Mouse (Mus musculus): ENCODE results near the gene Cog5. TPM values are rescaled to one million over a fixed set of nuclear protein-coding genes. Genes with fewer than 3 reads are reported as not detected.

Cog5 gene
- polyA plus RNA-seq, 1 experiment from 2014 or later, result 27.3 TPM

DNA sequence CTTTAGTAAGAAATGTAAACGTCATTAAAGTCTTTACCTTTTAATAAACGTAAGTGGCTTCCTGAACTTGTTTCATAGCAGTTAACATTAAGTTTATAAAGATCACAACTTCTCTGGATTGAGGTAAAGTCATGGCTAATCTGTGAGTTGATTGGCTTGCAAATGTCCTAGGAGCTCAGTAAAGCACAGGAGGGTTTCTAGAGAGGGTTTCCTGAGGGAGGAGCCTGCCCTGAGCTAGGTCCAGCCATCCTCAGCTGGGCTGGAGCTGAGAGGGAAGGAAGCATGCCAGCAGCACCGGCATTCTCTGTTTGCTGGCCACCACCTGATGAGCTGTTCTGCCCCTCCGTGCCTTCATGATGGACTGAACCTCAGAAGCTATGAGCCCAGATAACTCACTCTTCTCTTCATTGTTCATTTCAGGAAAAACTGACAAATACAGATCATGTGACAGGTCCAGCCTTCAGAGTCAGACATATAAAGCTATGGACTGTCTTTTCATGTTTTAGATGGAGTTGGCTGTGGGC lies 245.8 kb downstream of the Cog5 start:
- WGBS, result 78% methylated on average over 4 of the region's 4 CpGs
- no peak overlapping the region for H3K4me3 ChIP-seq (ENCODE audit: low read depth, low read length)
- H3K27me3 ChIP-seq (ENCODE audit: control insufficient read depth, insufficient read depth, low read depth, low read length), result no peaks in the 10 kb centered on the region
- no peaks in the 10 kb centered on the region for H3K9me3 ChIP-seq (replicated peaks; ENCODE audit: control insufficient read depth, low read length, poor library complexity, severe bottlenecking)
- no peak overlapping the region for H3K9ac ChIP-seq (ENCODE audit: low read depth, low read length)
- peaks cover 30% of the 10 kb centered on the region for H3K4me1 ChIP-seq (ENCODE audit: control insufficient read depth, insufficient read depth, low read length)
- no peaks in the 10 kb centered on the region for H3K36me3 ChIP-seq (ENCODE audit: control insufficient read depth, insufficient read depth, low read length)
- H3K27ac ChIP-seq (ENCODE audit: low read length), result no peak overlapping the region
- H3K4me2 ChIP-seq (ENCODE audit: low read length), result no peak overlapping the region
- ATAC-seq, result no peak

DNA sequence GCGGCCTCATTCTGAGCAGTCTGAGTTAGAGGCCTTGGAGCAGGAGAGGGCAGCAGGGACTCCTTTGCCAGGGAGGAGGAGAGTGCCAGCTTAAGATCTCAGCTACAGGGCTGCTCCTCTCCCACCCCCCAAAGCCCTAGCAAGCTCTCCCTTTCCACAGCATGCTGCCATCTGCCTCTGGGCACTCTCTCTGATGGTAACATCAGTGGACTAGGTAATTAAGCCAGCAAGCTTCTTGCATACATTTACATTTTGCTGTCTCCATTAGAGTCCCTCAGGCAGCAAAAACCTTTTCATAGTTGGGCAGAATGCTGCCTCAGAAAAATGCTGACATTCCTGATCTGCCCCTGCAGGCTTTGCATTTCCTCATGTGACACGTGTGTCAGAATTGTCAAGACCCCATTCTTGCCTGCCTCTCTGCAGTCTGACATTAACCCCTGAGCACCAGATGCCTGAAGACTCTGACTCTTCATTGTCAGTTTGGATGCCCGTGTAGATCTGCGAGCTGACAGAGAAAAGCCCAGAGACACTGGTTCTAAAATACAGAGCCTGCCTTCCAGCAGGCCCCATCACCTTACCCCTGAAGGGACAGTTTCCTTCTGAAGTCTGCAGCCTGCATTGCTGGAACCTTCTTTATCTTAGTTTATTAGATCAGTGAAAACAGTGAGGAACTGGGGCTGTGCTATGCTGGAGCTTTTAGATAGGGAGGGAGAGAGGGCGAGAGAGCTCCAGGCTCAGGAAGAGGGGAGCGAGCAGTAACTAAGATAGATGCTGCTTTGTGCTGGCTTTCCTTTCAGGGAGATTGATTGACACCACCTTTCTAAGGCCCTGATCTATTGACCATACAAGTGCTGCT lies 251.3 kb downstream of the Cog5 start:
- ATAC-seq, result peak; percentile 97
- Histone ChIP-seq H3K27ac (ENCODE audit: low read length) (peak overlapping the region; percentile 76), H3K4me2 (ENCODE audit: low read length) (peak overlapping the region; percentile 12; the same call in 1 of the 2 replicates), H3K36me3 (ENCODE audit: control insufficient read depth, insufficient read depth, low read length) (no peaks in the 10 kb centered on the region), H3K27me3 (ENCODE audit: control insufficient read depth, insufficient read depth, low read depth, low read length) (no peaks in the 10 kb centered on the region), H3K4me3 (ENCODE audit: low read depth, low read length) (no peak overlapping the region), H3K4me1 (ENCODE audit: control insufficient read depth, insufficient read depth, low read length) (peaks cover 21% of the 10 kb centered on the region), H3K9ac (ENCODE audit: low read depth, low read length) (peak overlapping the region; percentile 30; the same call in 1 of the 2 replicates), H3K9me3 (replicated peaks; ENCODE audit: control insufficient read depth, low read length, poor library complexity, severe bottlenecking) (no peaks in the 10 kb centered on the region)
- 18% methylated on average over 6 of the region's 6 CpGs for WGBS

- H3K9me3 ChIP-seq (replicated peaks; ENCODE audit: control insufficient read depth, low read length, poor library complexity, severe bottlenecking), result no peaks in the 10 kb centered on the region
- H3K27me3 ChIP-seq (ENCODE audit: control insufficient read depth, insufficient read depth, low read depth, low read length), result no peaks in the 10 kb centered on the region
- peaks cover 21% of the 10 kb centered on the region for H3K4me1 ChIP-seq (ENCODE audit: control insufficient read depth, insufficient read depth, low read length)
- H3K4me3 ChIP-seq (ENCODE audit: low read depth, low read length), result no peak overlapping the region
- H3K9ac ChIP-seq (ENCODE audit: low read depth, low read length), result no peak overlapping the region
- no peak overlapping the region for H3K4me2 ChIP-seq (ENCODE audit: low read length)
- H3K27ac ChIP-seq (ENCODE audit: low read length), result no peak overlapping the region
- 92% methylated on average over 2 of the region's 2 CpGs for WGBS
- ATAC-seq, result no peak
- H3K36me3 ChIP-seq (ENCODE audit: control insufficient read depth, insufficient read depth, low read length), result no peaks in the 10 kb centered on the region
These were observed 252.8 kb downstream of the Cog5 start for GRCm38 (mm10) chr12:31907436-31907835.

GRCm38 (mm10) chr12:31912966-31913551 lies 258.4 kb downstream of the Cog5 start:
- no peaks in the 10 kb centered on the region for H3K27me3 ChIP-seq (ENCODE audit: control insufficient read depth, insufficient read depth, low read depth, low read length)
- no peak overlapping the region for H3K9ac ChIP-seq (ENCODE audit: low read depth, low read length)
- no peak overlapping the region for H3K4me2 ChIP-seq (ENCODE audit: low read length)
- no peaks in the 10 kb centered on the region for H3K9me3 ChIP-seq (replicated peaks; ENCODE audit: control insufficient read depth, low read length, poor library complexity, severe bottlenecking)
- 90% methylated on average over 6 of the region's 6 CpGs for WGBS
- H3K27ac ChIP-seq (ENCODE audit: low read length), result no peak overlapping the region
- H3K36me3 ChIP-seq (ENCODE audit: control insufficient read depth, insufficient read depth, low read length), result no peaks in the 10 kb centered on the region
- H3K4me1 ChIP-seq (ENCODE audit: control insufficient read depth, insufficient read depth, low read length), result no peaks in the 10 kb centered on the region
- no peak overlapping the region for H3K4me3 ChIP-seq (ENCODE audit: low read depth, low read length)
- no peak for ATAC-seq

- H3K4me2 ChIP-seq (ENCODE audit: low read length), result no peak overlapping the region
- WGBS, result 72% methylated on average over 4 of the region's 4 CpGs
- no peaks in the 10 kb centered on the region for H3K27me3 ChIP-seq (ENCODE audit: control insufficient read depth, insufficient read depth, low read depth, low read length)
- no peak overlapping the region for H3K9ac ChIP-seq (ENCODE audit: low read depth, low read length)
- no peak overlapping the region for H3K4me3 ChIP-seq (ENCODE audit: low read depth, low read length)
- H3K9me3 ChIP-seq (replicated peaks; ENCODE audit: control insufficient read depth, low read length, poor library complexity, severe bottlenecking), result no peaks in the 10 kb centered on the region
- no peaks in the 10 kb centered on the region for H3K4me1 ChIP-seq (ENCODE audit: control insufficient read depth, insufficient read depth, low read length)
- ATAC-seq, result no peak
- H3K36me3 ChIP-seq (ENCODE audit: control insufficient read depth, insufficient read depth, low read length), result no peaks in the 10 kb centered on the region
- no peak overlapping the region for H3K27ac ChIP-seq (ENCODE audit: low read length)
These were observed 258.9 kb downstream of the Cog5 start for GRCm38 (mm10) chr12:31913614-31914013.

DNA sequence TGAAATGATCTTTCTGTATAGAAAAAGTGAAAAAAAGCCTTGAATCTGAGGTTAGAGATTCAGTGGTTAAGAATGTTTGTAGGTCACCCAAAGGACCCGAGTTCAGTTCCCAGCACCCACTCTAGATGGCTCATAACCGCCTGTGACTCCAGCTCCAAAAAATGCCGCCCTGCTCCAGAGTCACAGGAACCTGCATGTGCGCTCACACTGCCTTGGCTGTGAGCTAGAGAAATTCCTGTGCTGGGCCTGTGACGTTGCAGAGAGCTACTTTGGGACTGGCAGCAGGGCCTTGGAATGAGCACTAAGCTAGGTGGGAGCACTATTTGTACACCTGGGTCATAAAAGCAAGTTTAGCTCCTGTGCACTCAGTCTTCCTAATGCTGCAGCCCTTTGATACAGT lies 262.0 kb downstream of the Cog5 start:
- Histone ChIP-seq H3K9me3 (replicated peaks; ENCODE audit: control insufficient read depth, low read length, poor library complexity, severe bottlenecking) (no peaks in the 10 kb centered on the region), H3K9ac (ENCODE audit: low read depth, low read length) (no peak overlapping the region), H3K36me3 (ENCODE audit: control insufficient read depth, insufficient read depth, low read length) (no peaks in the 10 kb centered on the region), H3K4me3 (ENCODE audit: low read depth, low read length) (no peak overlapping the region), H3K4me1 (ENCODE audit: control insufficient read depth, insufficient read depth, low read length) (no peaks in the 10 kb centered on the region), H3K4me2 (ENCODE audit: low read length) (no peak overlapping the region), H3K27me3 (ENCODE audit: control insufficient read depth, insufficient read depth, low read depth, low read length) (no peaks in the 10 kb centered on the region), H3K27ac (ENCODE audit: low read length) (no peak overlapping the region)
- no peak for ATAC-seq
- WGBS, result 98% methylated on average over 5 of the region's 5 CpGs

DNA sequence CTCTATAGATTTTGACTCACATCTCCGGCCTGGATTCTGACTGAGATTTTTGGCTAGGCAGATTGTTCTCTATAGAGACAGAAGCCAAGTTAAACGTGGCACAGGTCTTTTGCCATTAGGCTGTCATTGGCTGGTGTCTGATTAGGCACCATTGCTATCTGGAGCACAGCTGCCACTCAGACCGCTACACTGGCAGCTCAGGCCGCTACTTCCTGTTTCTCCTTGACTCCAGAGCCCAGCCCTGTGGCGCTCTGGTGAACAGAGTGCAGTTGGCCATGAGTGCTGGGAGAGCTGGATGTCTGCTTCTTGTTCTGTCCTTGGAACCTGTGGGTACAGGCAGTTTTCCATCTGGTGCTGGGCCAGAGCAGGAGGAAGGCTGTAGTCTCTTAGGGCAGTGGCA lies 262.6 kb downstream of the Cog5 start:
- Histone ChIP-seq H3K9me3 (replicated peaks; ENCODE audit: control insufficient read depth, low read length, poor library complexity, severe bottlenecking) (no peaks in the 10 kb centered on the region), H3K36me3 (ENCODE audit: control insufficient read depth, insufficient read depth, low read length) (no peaks in the 10 kb centered on the region), H3K4me1 (ENCODE audit: control insufficient read depth, insufficient read depth, low read length) (no peaks in the 10 kb centered on the region), H3K27ac (ENCODE audit: low read length) (no peak overlapping the region), H3K4me3 (ENCODE audit: low read depth, low read length) (no peak overlapping the region), H3K4me2 (ENCODE audit: low read length) (no peak overlapping the region), H3K27me3 (ENCODE audit: control insufficient read depth, insufficient read depth, low read depth, low read length) (no peaks in the 10 kb centered on the region), H3K9ac (ENCODE audit: low read depth, low read length) (no peak overlapping the region)
- peak; percentile 38; the same call in 1 of the 2 replicates for ATAC-seq
- WGBS, result 86% methylated on average over 5 of the region's 5 CpGs

- Histone ChIP-seq H3K27ac (ENCODE audit: low read length) (no peak overlapping the region), H3K4me3 (ENCODE audit: low read depth, low read length) (no peak overlapping the region), H3K9ac (ENCODE audit: low read depth, low read length) (no peak overlapping the region), H3K4me2 (ENCODE audit: low read length) (no peak overlapping the region), H3K36me3 (ENCODE audit: control insufficient read depth, insufficient read depth, low read length) (no peaks in the 10 kb centered on the region), H3K27me3 (ENCODE audit: control insufficient read depth, insufficient read depth, low read depth, low read length) (no peaks in the 10 kb centered on the region), H3K9me3 (replicated peaks; ENCODE audit: control insufficient read depth, low read length, poor library complexity, severe bottlenecking) (no peaks in the 10 kb centered on the region), H3K4me1 (ENCODE audit: control insufficient read depth, insufficient read depth, low read length) (no peaks in the 10 kb centered on the region)
- 81% methylated on average over 18 of the region's 18 CpGs for WGBS
- peak; percentile 52; the same call in 1 of the 2 replicates for ATAC-seq
These were observed 266.1 kb downstream of the Cog5 start for GRCm38 (mm10) chr12:31920464-31921405.

Measured in midbrain, embryonic 16.5 days (tissue).